Mouse (Mus musculus): ENCODE results near the gene Gnl3. TPM values are rescaled to one million over a fixed set of nuclear protein-coding genes. Genes with fewer than 3 reads are reported as not detected.

The Gnl3 gene
- polyA plus RNA-seq, 1 experiment from 2014 or later, result 52.9 TPM

GRCm38 (mm10) chr14:31001307-31002205 lies 17.4 kb downstream of the Gnl3 start, which contains the start of the genes Glt8d1 and Spcs1:
Gene Glt8d1 (plus strand): TSS chr14:31001400.
Gene Spcs1 (minus strand): TSS chr14:31001672.
- peak; percentile 96 for ATAC-seq (ENCODE audit: low FRiP score)
- under 1% methylated on average over 82 of the region's 84 CpGs for WGBS

GRCm38 (mm10) chr14:31000816-31001306 lies 18.1 kb downstream of the Gnl3 start:
- H3K4me1 ChIP-seq (replicated peaks), result peaks cover 20% of the 10 kb centered on the region
- H3K27ac ChIP-seq, result peak overlapping the region; percentile 95
- peak overlapping the region; percentile 96 for H3K9ac ChIP-seq
- peak; percentile 47; the same call in 1 of the 2 replicates for ATAC-seq (ENCODE audit: low FRiP score)
- peak overlapping the region; percentile 97 for H3K4me3 ChIP-seq
- WGBS, result under 1% methylated on average over 21 of the region's 21 CpGs
- H3K36me3 ChIP-seq, result peaks cover 21% of the 10 kb centered on the region; the same call in 1 of the 2 replicates
- H3K27me3 ChIP-seq, result no peaks in the 10 kb centered on the region
- H3K4me2 ChIP-seq, result peak overlapping the region; percentile 84
- H3K9me3 ChIP-seq, result no peaks in the 10 kb centered on the region

More at GRCm38 (mm10) chr14:31001307-31002205, 17.4 kb downstream of the Gnl3 start, which contains the start of the genes Glt8d1 and Spcs1:
- H3K4me2 ChIP-seq, result peak within 1 kb of the TSS; percentile 84
- H3K4me3 ChIP-seq, result peak within 1 kb of the TSS; percentile 97
- peaks cover 22% of the 10 kb centered on the region for H3K36me3 ChIP-seq
- no peaks in the 10 kb centered on the region for H3K27me3 ChIP-seq
- peaks cover 20% of the 10 kb centered on the region for H3K4me1 ChIP-seq (replicated peaks)
- H3K9ac ChIP-seq, result peak within 1 kb of the TSS; percentile 96
- no peaks in the 10 kb centered on the region for H3K9me3 ChIP-seq
- peak within 1 kb of the TSS; percentile 95 for H3K27ac ChIP-seq

DNA sequence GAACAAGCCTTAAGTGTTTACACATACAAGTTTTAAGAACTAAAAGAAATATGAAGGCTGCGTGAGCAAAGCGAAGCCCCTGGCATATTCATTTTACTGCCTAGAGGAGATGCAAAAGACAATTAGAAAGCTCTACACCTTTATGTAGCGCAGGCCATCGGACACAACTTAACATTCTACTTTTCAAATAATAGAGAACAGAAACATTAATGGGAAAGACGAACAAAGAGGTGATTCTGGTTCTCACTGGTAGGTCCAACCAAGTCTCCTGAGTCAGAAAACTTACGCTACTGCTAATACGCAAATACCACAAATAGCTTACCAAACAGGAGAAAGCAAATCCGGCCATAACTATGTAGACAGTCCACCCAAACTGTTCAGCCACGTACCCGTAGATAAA lies 18.6 kb downstream of the Gnl3 start:
- Histone ChIP-seq H3K9me3 (no peaks in the 10 kb centered on the region), H3K4me3 (peak overlapping the region; percentile 97), H3K4me1 (replicated peaks) (peaks cover 20% of the 10 kb centered on the region), H3K36me3 (peaks cover 21% of the 10 kb centered on the region; the same call in 1 of the 2 replicates), H3K4me2 (peak overlapping the region; percentile 84), H3K9ac (peak overlapping the region; percentile 96), H3K27ac (no peak overlapping the region), H3K27me3 (no peaks in the 10 kb centered on the region)
- no peak for ATAC-seq (ENCODE audit: low FRiP score)
- 67% methylated on average over 10 of the region's 10 CpGs for WGBS

- H3K4me1 ChIP-seq (replicated peaks), result peaks cover 11% of the 10 kb centered on the region
- peaks cover 20% of the 10 kb centered on the region; the same call in 1 of the 2 replicates for H3K36me3 ChIP-seq
- H3K4me3 ChIP-seq, result no peak overlapping the region
- H3K9me3 ChIP-seq, result no peaks in the 10 kb centered on the region
- H3K4me2 ChIP-seq, result no peak overlapping the region
- H3K9ac ChIP-seq, result no peak overlapping the region
- H3K27ac ChIP-seq, result no peak overlapping the region
- no peak for ATAC-seq (ENCODE audit: low FRiP score)
- H3K27me3 ChIP-seq, result no peaks in the 10 kb centered on the region
These were observed 22.5 kb downstream of the Gnl3 start for GRCm38 (mm10) chr14:30996417-30996816.

GRCm38 (mm10) chr14:30976222-30976621 lies 42.7 kb downstream of the Gnl3 start:
- no peaks in the 10 kb centered on the region for H3K4me1 ChIP-seq (replicated peaks)
- H3K27ac ChIP-seq, result no peak overlapping the region
- 88% methylated on average over 3 of the region's 3 CpGs for WGBS
- peaks cover 61% of the 10 kb centered on the region for H3K36me3 ChIP-seq
- no peak overlapping the region for H3K9ac ChIP-seq
- no peaks in the 10 kb centered on the region for H3K27me3 ChIP-seq
- no peaks in the 10 kb centered on the region for H3K9me3 ChIP-seq
- H3K4me3 ChIP-seq, result no peak overlapping the region
- no peak for ATAC-seq (ENCODE audit: low FRiP score)
- H3K4me2 ChIP-seq, result no peak overlapping the region

DNA sequence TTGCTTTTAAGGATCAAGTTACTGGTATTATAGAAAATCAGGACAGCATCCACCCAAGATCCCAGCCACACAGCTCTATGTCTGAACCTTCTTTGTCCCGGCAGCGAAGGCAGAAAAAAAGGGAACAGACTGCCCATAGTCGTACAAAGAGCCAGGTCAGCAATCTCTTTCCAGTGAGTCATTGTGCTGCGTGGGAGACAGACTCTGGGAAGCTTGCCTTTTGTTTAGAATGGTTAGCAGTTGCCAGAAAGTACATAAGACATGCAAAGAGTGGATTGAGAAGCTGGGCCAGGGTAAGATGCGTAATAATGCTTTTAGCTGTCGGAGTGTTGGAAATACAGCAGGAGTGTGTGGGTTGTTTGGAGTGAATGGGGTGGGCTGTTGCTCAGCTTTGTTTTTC lies 44.7 kb downstream of the Gnl3 start:
- Histone ChIP-seq H3K27me3 (no peaks in the 10 kb centered on the region), H3K4me3 (no peak overlapping the region), H3K27ac (peak overlapping the region; percentile 62; the same call in 1 of the 2 replicates), H3K4me1 (replicated peaks) (no peaks in the 10 kb centered on the region), H3K4me2 (no peak overlapping the region), H3K9me3 (no peaks in the 10 kb centered on the region), H3K9ac (no peak overlapping the region), H3K36me3 (peaks cover 68% of the 10 kb centered on the region)
- WGBS, result 34% methylated on average over 6 of the region's 6 CpGs
- no peak for ATAC-seq (ENCODE audit: low FRiP score)

Other genes with a start within 250 kb of the Gnl3 start
- 20.6 and 22.6 TPM in 2 replicates for gene Tmem110, start 193.6 kb downstream of the Gnl3 start, polyA plus RNA-seq (2015; fragmentation: Nextera tagmentation; extraction: Ambion mirVana)
- gene Mustn1, start 140.0 kb downstream of the Gnl3 start, polyA plus RNA-seq (2015; fragmentation: Nextera tagmentation; extraction: Ambion mirVana), result 0.97 and 1.00 TPM in 2 replicates
- not detected in 2 replicates for gene Itih4, start 132.7 kb downstream of the Gnl3 start, polyA plus RNA-seq (2015; fragmentation: Nextera tagmentation; extraction: Ambion mirVana)
- gene Itih3, start 95.4 kb downstream of the Gnl3 start, polyA plus RNA-seq (2015; fragmentation: Nextera tagmentation; extraction: Ambion mirVana), result 1.0 and 1.3 TPM in 2 replicates
- not detected in 2 replicates for gene Itih1, start 75.9 kb downstream of the Gnl3 start, polyA plus RNA-seq (2015; fragmentation: Nextera tagmentation; extraction: Ambion mirVana)
- gene Nek4, start 67.8 kb downstream of the Gnl3 start, polyA plus RNA-seq (2015; fragmentation: Nextera tagmentation; extraction: Ambion mirVana), result 16.9 and 19.2 TPM in 2 replicates
- 62.8 and 66.7 TPM in 2 replicates for gene Glt8d1, start 17.8 kb downstream of the Gnl3 start, polyA plus RNA-seq (2015; fragmentation: Nextera tagmentation; extraction: Ambion mirVana)
- gene Spcs1, start 17.5 kb downstream of the Gnl3 start, polyA plus RNA-seq (2015; fragmentation: Nextera tagmentation; extraction: Ambion mirVana), result 322 and 337 TPM in 2 replicates
- gene Pbrm1, start within 50 bp of the Gnl3 start, polyA plus RNA-seq (2015; fragmentation: Nextera tagmentation; extraction: Ambion mirVana), result 146 and 151 TPM in 2 replicates
- gene Smim4, start 109.8 kb upstream of the Gnl3 start, polyA plus RNA-seq (2015; fragmentation: Nextera tagmentation; extraction: Ambion mirVana), result 83.1 and 83.2 TPM in 2 replicates
- gene Nt5dc2, start 111.9 kb upstream of the Gnl3 start, polyA plus RNA-seq (2015; fragmentation: Nextera tagmentation; extraction: Ambion mirVana), result 273 and 282 TPM in 2 replicates
- 24.8 and 25.2 TPM in 2 replicates for gene Stab1, start 149.5 kb upstream of the Gnl3 start, polyA plus RNA-seq (2015; fragmentation: Nextera tagmentation; extraction: Ambion mirVana)
- 7.3 and 9.1 TPM in 2 replicates for gene Tnnc1, start 189.2 kb upstream of the Gnl3 start, polyA plus RNA-seq (2015; fragmentation: Nextera tagmentation; extraction: Ambion mirVana)
- gene Nisch, start 197.8 kb upstream of the Gnl3 start, polyA plus RNA-seq (2015; fragmentation: Nextera tagmentation; extraction: Ambion mirVana), result 315 and 334 TPM in 2 replicates
- 0.84 and 0.90 TPM in 2 replicates for gene Sema3g, start 198.7 kb upstream of the Gnl3 start, polyA plus RNA-seq (2015; fragmentation: Nextera tagmentation; extraction: Ambion mirVana)
- 11.9 and 13.6 TPM in 2 replicates for gene Phf7, start 232.2 kb upstream of the Gnl3 start, polyA plus RNA-seq (2015; fragmentation: Nextera tagmentation; extraction: Ambion mirVana)
- gene Bap1, start 232.3 kb upstream of the Gnl3 start, polyA plus RNA-seq (2015; fragmentation: Nextera tagmentation; extraction: Ambion mirVana), result 114 and 117 TPM in 2 replicates